Mouse (Mus musculus) lung, postnatal 0 days (tissue): ENCODE results near the gene Gpatch8.

Source experiments
- CTCF ChIP-seq: IDR thresholded peaks from 2 replicates; pipeline ENCODE4 v1.5.1; 2016; ENCODE audit warnings: antibody characterized with exemption, mild to moderate bottlenecking
- EP300 ChIP-seq: IDR thresholded peaks from 2 replicates; pipeline ENCODE4 v1.6.1; 2016; ENCODE audit warnings: antibody characterized with exemption, mild to moderate bottlenecking, control low read depth

- TF ChIP-seq EP300 (no peak), CTCF (no peak)
These were observed 76.6 kb downstream of the Gpatch8 start for GRCm38 (mm10) chr11:102479581-102479980.
